Mouse (Mus musculus) neural tube, embryonic 10.5 days (tissue): Measurements from ENCODE around the gene Olfr1272.
"Not testable (repeated sequence)": the region's sequence is repeated elsewhere in the genome, so short reads cannot be mapped to it uniquely, and the experiment has no call there.

ENCODE experiments used
- DNase-seq: peaks from one replicate; pipeline ENCODE4 v3.0.0-alpha.2; 2017; ENCODE audit warnings: low spot score; ENCODE audit errors: extremely low spot score

Olfr1272 gene

DNA sequence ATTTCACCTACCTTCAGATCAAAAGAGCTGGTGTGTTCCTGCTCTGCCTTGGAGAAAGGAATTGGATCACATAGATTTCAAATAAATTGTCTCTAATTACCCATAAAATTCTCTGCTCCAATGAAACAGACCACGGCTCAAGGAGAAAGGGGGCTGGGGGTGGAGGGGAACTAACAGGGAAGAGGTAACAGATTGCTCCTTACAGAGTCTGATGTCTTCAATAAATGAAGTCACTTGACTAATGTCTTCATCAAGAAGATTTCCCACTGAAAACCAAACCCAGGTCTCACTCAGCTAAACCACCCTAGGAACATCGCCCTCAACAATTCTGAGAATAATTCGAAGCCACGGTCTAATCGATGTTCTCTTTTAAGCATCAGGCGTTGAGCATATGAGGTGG, at the start of gene Olfr1272:
TSS of gene Olfr1272 (minus strand) at position 101 of the 400 bp plus-strand sequence.
- DNase-seq: no peak

DNA sequence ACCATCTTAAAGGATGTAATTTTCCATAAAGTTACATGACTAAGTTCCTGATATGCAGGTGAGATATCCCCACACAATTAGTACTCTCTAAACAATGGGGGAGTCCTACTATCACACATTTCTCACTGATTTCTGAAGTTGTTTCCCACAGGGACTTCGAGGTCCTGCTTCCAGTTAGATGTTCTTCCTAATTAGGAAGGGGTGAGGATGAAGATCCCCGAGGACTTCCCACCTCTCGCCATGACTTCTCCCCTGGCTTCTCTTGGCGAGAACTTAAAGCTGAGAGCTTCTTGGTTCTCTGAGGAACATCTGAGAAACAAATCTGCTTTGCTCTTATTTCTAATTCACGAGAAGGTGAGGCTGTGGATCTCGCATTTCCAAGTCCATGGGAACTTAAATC, 29.3 kb upstream of the Olfr1272 start, which contains the start of gene Gm13769:
TSS of gene Gm13769 (plus strand) at position 301 of the 400 bp plus-strand sequence.
- DNase-seq: not testable (repeated sequence)

DNA sequence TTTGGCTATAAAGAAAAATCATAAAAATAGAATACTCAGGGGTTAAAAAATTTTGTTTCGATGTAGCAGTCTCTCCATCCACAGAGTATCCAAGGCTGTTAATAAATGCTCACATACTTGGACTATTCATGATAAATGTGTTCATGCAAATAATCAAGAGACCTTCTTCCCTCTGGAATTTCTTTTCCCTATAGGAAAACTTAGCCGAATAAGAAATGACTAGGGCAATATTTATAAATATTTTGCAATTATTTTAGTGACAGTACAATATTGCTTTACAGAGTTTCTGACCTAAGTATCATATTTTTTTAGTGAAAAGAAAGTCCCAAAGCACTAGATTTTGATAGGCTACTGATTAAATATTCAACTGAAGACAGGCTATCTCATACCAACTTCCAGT, 21.7 kb downstream of the Olfr1272 start, which contains the start of gene Olfr1271:
TSS of gene Olfr1271 (minus strand) at position 101 of the 400 bp plus-strand sequence.
- DNase-seq: no peak

DNA sequence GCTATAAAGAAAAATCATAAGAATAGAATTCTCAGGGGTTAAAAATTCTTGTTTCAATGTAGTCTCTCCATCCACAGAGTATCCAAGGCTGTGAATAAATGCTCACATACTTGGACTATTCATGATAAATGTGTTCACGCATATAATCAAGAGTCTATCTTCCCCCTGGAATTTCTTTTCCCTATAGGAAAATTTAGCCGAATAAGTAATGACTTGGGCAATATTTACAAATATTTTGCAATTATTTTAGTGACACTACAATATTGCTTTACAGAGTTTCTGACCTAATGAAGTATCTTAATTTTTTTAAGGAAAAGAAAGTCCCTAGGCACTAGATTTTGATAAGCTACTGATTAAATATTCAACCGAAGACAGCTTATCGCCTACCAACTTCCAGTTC, 35.1 kb downstream of the Olfr1272 start, which contains the start of gene Olfr142:
TSS of gene Olfr142 (minus strand) at position 101 of the 400 bp plus-strand sequence.
- DNase-seq: no peak
